Mouse (Mus musculus) small intestine, adult 2 months (tissue): ENCODE measurements around the gene 4930519G04Rik.

Source experiments
- CTCF ChIP-seq: fragments of 200-500 bp; IDR thresholded peaks from 2 replicates; pipeline ENCODE4 v1.5.1; 2012; ENCODE audit warnings: low read depth, mild to moderate bottlenecking, control low read depth, inconsistent platforms, low read length, moderate library complexity, mixed read lengths; ENCODE audit not compliant: insufficient replicate concordance, insufficient read length; ENCODE audit errors: extremely low read depth
- POLR2A ChIP-seq: fragments of 200-500 bp; IDR thresholded peaks from 2 replicates; pipeline ENCODE4 v1.6.1; 2012; ENCODE audit warnings: low read depth, mild to moderate bottlenecking, control low read depth, inconsistent platforms, low read length, moderate library complexity

DNA sequence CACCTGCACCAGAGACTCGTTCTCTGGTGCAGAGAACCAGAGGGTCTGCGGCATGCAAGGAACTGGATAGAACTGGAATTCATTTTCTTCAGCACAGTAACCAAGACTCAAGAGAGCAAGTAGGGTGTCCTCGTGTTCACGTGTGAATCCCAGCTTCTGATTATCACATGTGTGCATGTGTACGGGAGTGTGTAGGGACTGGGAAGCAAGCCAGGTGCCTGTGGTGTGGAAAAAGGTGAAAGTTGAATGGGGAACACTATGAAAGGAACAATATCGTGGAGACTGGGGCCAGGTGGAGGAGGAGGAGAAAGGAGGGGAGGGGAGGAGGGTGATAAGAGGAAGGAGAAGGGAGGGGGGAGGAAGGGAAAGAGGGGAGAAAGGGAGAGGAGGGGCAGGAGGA lies 33.3 kb downstream of the 4930519G04Rik start:
- TF ChIP-seq CTCF (no peak), POLR2A (no peak)
